Mouse (Mus musculus) midbrain, embryonic 15.5 days (tissue): ENCODE measurements around the gene Tubg2. TPM values are rescaled to one million over a fixed set of nuclear protein-coding genes. Genes with fewer than 3 reads are reported as not detected.
A peak's percentile ranks its signal among the peaks of the same experiment; 100 is the strongest.

Source experiments
- ATAC-seq: fragments of 200-750 bp; cut with Nextera tagmentation; replicated peaks from 2 replicates; pipeline ENCODE4 v1.8.0; 2017; ENCODE audit warnings: moderate TSS enrichment
- H3K27ac ChIP-seq: fragments of 300-500 bp; sonication (generic); 2 replicates; pipeline ENCODE4 v1.5.1; 2015; ENCODE audit warnings: mild to moderate bottlenecking, inconsistent platforms
- H3K27me3 ChIP-seq: fragments of 300-500 bp; sonication (generic); replicated peaks from 2 replicates; pipeline ENCODE4 v1.6.1; 2015; ENCODE audit warnings: inconsistent platforms
- H3K36me3 ChIP-seq: fragments of 300-500 bp; sonication (generic); replicated peaks from 2 replicates; pipeline ENCODE4 v1.6.1; 2015; ENCODE audit warnings: inconsistent platforms
- H3K4me1 ChIP-seq: fragments of 300-500 bp; sonication (generic); 2 replicates; pipeline ENCODE4 v1.6.1; 2015; ENCODE audit warnings: inconsistent platforms
- H3K4me2 ChIP-seq: fragments of 300-500 bp; sonication (generic); 2 replicates; pipeline ENCODE4 v1.6.1; 2015; ENCODE audit warnings: inconsistent platforms, mild to moderate bottlenecking, moderate library complexity
- H3K4me3 ChIP-seq: fragments of 300-500 bp; sonication (generic); 2 replicates; pipeline ENCODE4 v1.5.1; 2015; ENCODE audit warnings: mild to moderate bottlenecking, inconsistent platforms
- H3K9ac ChIP-seq: fragments of 300-500 bp; sonication (generic); 2 replicates; pipeline ENCODE4 v1.6.1; 2015; ENCODE audit warnings: mild to moderate bottlenecking, inconsistent platforms
- H3K9me3 ChIP-seq: fragments of 300-500 bp; sonication (generic); 2 replicates; pipeline ENCODE4 v1.6.1; 2016; ENCODE audit warnings: inconsistent platforms
- WGBS: fragments of 180-500 bp; shearing (Covaris S2); methylation state at CpG from one replicate; pipeline ENCODE4 v1.1.7; 2015; ENCODE audit warnings: mixed read lengths; 5-methylcytosine and 5-hydroxymethylcytosine counted together
- polyA plus RNA-seq: library from polyadenylated mRNA; unstranded; fragments of >200 nt; fragmentation: Nextera tagmentation; extraction: Ambion mirVana; gene quantifications from 2 replicates; pipeline ENCODE4 v1.2.1, GENCODE M21; 2015

Gene Tubg2
- polyA plus RNA-seq, 1 experiment from 2014 or later = 62.7 TPM

DNA sequence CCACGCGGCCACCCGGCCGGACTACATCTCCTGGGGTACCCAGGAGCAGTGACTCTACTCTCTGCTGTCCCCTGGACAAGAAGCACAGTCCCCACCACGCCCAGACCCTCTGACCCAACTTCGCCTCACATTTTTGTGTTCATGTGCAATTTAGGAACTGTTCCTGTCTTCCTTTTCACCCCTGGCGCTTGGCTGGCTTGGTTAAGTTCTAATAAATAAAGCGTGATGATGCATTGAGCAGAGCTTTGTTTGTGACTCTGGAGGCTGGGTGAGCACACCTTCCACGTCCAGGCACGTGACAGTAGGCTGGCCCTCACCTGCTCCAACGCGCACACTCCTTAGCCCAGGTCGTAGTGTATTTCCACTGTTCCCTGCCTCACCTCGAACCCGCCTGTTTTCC is 5.8 kb downstream of the Tubg2 start:
- Histone ChIP-seq H3K27ac (no peak overlapping the region), H3K27me3 (peaks cover 48% of the 10 kb centered on the region), H3K9ac (no peak overlapping the region), H3K4me2 (no peak overlapping the region), H3K4me1 (peaks cover 11% of the 10 kb centered on the region), H3K36me3 (0 out of 2 replicates have a peak, but pooled peaks cover 12% of the 10 kb centered on the region), H3K9me3 (no peaks in the 10 kb centered on the region), H3K4me3 (no peak overlapping the region)
- no peak for ATAC-seq
- 89% methylated on average over 15 of the region's 15 CpGs for WGBS

DNA sequence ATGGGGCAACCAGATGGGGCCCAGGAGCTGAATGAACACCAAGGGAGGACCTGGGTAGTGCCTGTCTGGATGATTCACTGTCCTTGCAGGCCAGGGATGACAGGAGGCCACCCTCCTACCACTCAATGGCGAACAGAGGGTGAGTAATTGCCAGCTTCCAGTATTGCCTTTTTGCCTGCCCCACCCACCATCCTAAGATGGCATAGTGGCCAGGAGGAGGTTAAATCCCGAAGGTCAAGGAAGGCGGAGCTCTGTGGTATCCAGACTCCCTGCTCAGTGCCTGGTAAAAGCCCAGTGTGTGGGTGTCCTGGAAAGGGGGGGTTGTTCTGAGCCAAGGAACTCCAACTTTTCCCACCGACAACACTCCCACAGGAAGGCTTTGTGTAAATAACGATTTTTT is 6.6 kb downstream of the Tubg2 start:
- Histone ChIP-seq H3K4me1 (peaks cover 9% of the 10 kb centered on the region), H3K9ac (no peak overlapping the region), H3K9me3 (no peaks in the 10 kb centered on the region), H3K4me2 (no peak overlapping the region), H3K4me3 (no peak overlapping the region), H3K36me3 (peaks cover 15% of the 10 kb centered on the region; the same call in 1 of the 2 replicates), H3K27me3 (peaks cover 55% of the 10 kb centered on the region), H3K27ac (no peak overlapping the region)
- no peak for ATAC-seq
- 52% methylated on average over 5 of the region's 5 CpGs for WGBS

DNA sequence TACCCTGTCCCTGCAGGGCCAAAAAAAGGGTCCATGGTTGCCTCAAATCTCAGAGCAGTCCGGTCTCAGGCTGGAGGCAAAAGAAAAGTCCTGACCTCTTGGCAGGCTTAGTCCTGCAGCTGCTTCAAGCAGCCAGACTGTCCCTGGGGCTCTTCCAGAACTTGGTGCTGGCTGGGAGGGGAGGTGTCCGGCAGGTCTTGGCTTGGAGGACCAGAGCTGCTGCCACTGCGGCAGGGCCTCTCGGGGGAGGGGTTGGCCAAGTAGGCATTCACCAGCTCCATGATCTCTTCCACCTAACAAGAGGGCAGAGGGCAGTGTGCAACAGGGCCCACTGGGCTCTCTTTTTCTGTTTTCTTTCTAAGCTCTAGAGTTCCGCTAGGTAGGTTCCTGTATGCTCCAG is 7.1 kb downstream of the Tubg2 start:
- ATAC-seq = no peak
- Histone ChIP-seq H3K9ac (no peak overlapping the region), H3K27me3 (peaks cover 60% of the 10 kb centered on the region), H3K27ac (no peak overlapping the region), H3K4me2 (no peak overlapping the region), H3K4me1 (peaks cover 9% of the 10 kb centered on the region), H3K4me3 (no peak overlapping the region), H3K9me3 (no peaks in the 10 kb centered on the region), H3K36me3 (peaks cover 16% of the 10 kb centered on the region; the same call in 1 of the 2 replicates)
- 60% methylated on average over 5 of the region's 5 CpGs for WGBS

DNA sequence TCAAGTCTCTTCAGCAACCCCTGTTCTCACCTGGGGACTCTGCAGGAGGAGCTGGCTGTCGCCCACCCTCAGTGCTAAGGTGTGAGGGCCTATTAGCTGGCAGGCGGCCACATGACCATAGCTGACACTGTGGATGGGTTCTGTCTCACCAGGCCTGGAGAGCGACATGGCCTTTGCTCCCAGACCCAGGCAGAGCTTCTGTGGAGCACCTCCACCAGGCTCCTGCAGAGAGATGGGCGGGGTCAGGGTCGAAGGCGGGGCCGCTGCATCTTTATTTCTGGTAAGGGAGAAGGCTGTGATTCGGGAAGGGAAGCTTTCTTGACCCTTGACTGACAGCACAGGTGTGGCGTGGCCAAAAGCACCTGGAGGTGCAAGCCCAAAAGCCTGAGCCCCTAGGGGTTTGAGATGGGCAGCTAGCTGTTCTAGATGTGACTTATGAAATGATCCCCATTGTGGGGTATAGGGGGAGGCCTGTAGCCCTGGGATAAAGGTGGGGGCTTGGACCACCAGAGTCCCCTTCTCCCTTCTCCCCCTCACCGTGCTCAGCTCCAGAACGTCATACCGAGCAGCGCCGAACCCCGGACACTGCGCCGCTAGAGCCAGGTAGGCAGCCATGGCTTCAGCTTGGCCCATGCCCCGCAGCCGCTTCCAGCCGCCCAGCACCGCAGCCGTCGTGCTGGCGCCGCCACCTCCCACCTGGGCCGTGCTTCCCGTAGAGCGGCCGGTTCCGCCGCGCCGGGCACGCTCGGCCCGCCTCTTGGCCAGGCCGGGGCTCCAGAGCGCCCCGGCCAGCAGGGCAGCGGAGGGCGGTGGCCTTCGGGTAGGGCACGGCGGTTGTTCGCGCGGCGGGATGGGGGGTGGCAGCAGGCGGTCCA is 8.0 kb downstream of the Tubg2 start:
- peak overlapping the region; percentile 38 for H3K4me2 ChIP-seq
- peak overlapping the region; percentile 14 for H3K4me3 ChIP-seq
- H3K9me3 ChIP-seq = no peaks in the 10 kb centered on the region
- no peak overlapping the region; the same call in 1 of the 2 replicates for H3K9ac ChIP-seq
- peaks cover 69% of the 10 kb centered on the region for H3K27me3 ChIP-seq
- WGBS = 17% methylated on average over 49 of the region's 49 CpGs
- no peak for ATAC-seq
- H3K27ac ChIP-seq = no peak overlapping the region
- H3K4me1 ChIP-seq = peaks cover 12% of the 10 kb centered on the region
- peaks cover 16% of the 10 kb centered on the region; the same call in 1 of the 2 replicates for H3K36me3 ChIP-seq

DNA sequence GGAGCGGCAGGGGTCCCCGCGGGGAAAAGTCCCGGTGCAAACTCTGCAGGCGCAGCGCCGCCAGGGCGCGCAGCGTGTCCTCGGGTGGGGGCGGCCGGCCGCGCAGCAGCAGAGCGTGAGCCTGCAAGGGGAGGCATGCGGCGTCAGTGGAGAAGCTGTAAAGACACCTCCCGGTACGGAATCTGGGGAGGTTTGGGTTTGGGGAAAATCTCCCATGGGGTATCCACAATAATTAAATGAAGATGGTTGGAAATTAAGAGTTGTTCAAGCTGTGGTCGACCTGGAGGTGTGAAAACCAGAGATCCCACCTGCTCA is 8.6 kb downstream of the Tubg2 start:
- 6% methylated on average over 21 of the region's 21 CpGs for WGBS
- H3K27ac ChIP-seq = no peak overlapping the region
- peaks cover 18% of the 10 kb centered on the region for H3K4me1 ChIP-seq
- H3K27me3 ChIP-seq = peaks cover 71% of the 10 kb centered on the region
- H3K4me2 ChIP-seq = peak overlapping the region; percentile 38
- ATAC-seq = no peak
- no peak overlapping the region; the same call in 1 of the 2 replicates for H3K9ac ChIP-seq
- H3K36me3 ChIP-seq = peaks cover 16% of the 10 kb centered on the region; the same call in 1 of the 2 replicates
- peak overlapping the region; percentile 14 for H3K4me3 ChIP-seq
- H3K9me3 ChIP-seq = no peaks in the 10 kb centered on the region

DNA sequence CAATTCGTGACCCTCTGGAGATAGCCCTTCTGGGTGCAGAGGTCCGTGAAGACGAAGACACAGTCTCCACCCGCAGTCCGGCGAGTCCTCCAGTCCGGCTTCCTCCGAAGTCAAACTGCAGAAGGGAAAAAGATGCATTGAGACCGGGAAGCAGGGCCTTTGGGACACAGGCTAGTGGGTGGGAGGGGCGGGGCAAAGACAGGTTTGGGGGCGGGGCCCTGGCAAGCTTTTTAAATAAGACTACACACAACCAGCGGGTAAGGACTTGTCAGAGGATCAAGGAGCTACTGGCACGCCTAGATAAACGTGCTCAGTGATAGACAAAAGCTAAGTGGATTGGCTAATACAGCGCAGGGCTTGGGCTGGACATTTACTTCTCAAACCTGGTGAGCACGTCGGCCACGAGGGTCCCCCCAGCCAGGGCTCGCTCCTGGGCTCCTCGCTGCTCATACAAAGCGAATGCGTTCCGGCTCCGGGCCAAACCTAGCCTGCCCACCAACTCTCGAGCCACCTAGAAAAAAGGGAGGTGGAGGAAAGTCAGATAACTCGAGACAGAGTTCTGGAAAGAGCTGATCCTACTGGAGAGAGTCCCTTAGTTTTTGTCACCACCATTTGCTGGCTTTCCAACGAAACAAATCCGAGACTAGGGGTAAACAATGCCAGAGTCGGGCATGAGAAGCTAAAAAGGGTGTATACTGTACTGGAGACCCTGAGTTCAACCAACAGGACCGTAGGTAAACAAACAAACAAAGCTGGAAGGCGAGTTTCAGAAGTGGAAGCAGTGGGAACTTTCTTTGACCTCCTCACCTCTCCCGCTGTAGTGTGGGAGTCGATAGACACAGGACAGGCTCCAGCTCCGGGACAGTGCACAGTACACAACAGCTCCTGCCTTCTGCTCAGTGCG is 9.2 kb downstream of the Tubg2 start:
- Histone ChIP-seq H3K4me1 (peaks cover 24% of the 10 kb centered on the region), H3K27ac (no peak overlapping the region), H3K9ac (no peak overlapping the region), H3K4me2 (no peak overlapping the region), H3K4me3 (0 out of 2 replicates have a peak overlapping the region, but pooled peaks have one; percentile 14), H3K36me3 (peaks cover 16% of the 10 kb centered on the region; the same call in 1 of the 2 replicates), H3K27me3 (peaks cover 71% of the 10 kb centered on the region), H3K9me3 (no peaks in the 10 kb centered on the region)
- WGBS = 24% methylated on average over 35 of the region's 35 CpGs
- ATAC-seq = no peak

DNA sequence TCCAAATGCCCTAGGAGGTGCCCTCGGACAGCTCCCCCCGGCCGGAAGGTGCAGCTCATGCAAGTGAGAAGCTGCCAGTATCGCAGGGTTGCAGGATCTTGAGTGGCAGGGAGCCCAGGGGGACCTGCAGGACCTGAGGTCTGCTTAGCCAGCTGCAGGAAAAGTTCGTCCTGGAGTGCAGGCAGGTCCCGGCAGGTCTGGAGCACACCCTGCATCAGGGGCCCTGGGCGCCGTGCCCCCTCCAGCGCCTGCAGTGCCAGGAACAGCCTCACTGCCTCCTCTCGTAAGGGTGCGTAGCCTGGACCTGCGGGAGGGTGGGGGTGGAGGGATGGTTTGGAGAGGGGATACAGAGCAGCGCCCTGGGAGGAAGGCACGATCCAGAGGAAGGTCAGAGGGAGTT is 10.7 kb downstream of the Tubg2 start:
- Histone ChIP-seq H3K27ac (no peak overlapping the region), H3K4me3 (no peak overlapping the region), H3K9me3 (no peaks in the 10 kb centered on the region), H3K4me2 (no peak overlapping the region), H3K9ac (no peak overlapping the region), H3K4me1 (peaks cover 35% of the 10 kb centered on the region), H3K27me3 (peaks cover 71% of the 10 kb centered on the region), H3K36me3 (peaks cover 13% of the 10 kb centered on the region; the same call in 1 of the 2 replicates)
- 49% methylated on average over 14 of the region's 14 CpGs for WGBS
- ATAC-seq = no peak

DNA sequence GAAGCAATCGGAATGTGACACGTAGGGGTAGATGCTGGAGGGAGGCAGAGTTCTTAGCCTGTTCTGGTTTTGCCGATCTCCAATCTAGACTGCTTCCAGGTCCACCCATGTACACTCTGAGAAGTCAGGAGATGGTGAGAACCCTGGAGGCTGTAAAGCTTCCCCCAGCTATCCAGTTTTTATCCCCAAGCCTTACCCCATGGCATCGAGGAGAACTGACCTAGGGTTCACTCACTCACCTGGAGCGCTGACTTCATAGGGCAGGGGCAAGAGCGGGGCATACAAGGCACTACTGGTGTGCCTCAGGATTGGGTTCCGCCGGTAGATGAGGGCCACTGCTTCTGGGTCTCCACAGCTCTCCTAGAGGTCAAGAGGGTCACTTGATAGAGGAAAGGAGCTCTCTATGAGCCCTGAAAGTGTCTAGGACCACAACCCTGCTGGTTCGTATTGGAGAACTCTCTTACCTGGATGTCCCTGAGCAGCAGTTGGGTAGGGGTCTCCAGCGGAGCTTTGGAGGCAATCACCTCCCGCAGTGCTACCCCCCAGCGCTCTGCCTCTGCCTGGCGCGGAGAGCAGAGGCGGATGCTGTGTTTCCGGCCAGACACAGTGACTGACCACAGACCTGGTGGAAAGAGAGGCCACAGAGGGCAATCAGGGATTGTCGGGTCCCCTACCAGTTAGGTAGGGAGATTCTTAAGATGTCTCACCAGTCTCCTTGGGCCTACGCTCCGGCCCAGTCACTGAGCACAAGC is 11.7 kb downstream of the Tubg2 start:
- Histone ChIP-seq H3K9me3 (no peaks in the 10 kb centered on the region), H3K27ac (no peak overlapping the region), H3K4me2 (no peak overlapping the region), H3K4me1 (peaks cover 45% of the 10 kb centered on the region), H3K9ac (no peak overlapping the region), H3K27me3 (peaks cover 68% of the 10 kb centered on the region), H3K36me3 (peaks cover 13% of the 10 kb centered on the region; the same call in 1 of the 2 replicates), H3K4me3 (no peak overlapping the region)
- 46% methylated on average over 19 of the region's 19 CpGs for WGBS
- ATAC-seq = no peak

DNA sequence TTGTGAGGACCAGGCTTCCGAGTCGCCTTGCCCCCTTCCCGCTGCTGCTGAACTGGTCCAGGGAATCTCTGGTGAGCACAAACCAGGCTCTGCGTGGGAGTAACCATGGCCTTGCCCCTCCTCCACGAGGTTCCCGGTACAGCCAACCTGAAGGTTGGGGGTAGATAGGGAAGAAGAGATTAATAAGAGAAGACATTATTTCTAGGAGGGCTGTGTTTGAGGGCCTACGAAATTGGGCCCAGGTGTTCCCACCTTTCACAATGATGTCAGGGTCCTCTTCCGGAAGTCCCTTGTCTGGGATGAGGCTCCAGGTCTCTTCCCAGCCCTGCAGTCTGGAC is 12.2 kb downstream of the Tubg2 start:
- Histone ChIP-seq H3K9me3 (no peaks in the 10 kb centered on the region), H3K9ac (no peak overlapping the region), H3K27me3 (peaks cover 63% of the 10 kb centered on the region), H3K4me3 (no peak overlapping the region), H3K4me2 (no peak overlapping the region), H3K4me1 (peaks cover 49% of the 10 kb centered on the region), H3K36me3 (peaks cover 13% of the 10 kb centered on the region; the same call in 1 of the 2 replicates), H3K27ac (no peak overlapping the region)
- 47% methylated on average over 8 of the region's 8 CpGs for WGBS
- ATAC-seq = no peak

DNA sequence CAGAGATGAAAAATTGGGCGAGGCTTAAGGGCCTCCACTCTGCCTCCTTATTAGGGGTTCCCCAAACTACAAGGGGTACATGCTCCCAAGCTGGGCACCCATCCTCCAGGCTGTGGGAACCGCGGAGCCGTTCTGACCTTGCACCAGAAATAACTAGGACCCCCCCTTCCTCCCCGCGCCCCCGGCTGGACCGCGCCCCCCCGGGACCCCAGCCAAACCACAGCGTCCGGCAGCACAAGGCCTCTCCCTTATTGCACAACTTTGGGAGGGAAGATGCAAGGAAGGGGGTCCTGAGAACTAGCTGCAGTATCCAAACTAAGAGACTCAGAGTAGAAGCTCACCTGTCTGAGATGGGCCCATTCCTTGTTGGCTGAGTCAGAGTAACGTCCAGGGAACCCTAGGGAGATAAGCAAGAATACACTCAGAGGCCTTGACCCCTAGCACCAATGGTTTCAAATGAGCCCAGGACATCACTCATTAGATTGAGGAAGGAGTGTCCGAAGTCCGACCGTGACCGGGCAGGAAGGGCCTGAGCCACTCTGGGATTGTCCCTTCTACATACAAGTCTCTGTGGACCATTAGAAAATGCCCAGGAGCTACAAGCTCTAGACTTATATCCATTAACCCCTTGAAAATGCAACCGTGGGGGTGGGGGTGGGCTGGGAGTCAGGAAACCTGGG is 12.7 kb downstream of the Tubg2 start:
- Histone ChIP-seq H3K4me1 (peaks cover 54% of the 10 kb centered on the region), H3K4me3 (0 out of 2 replicates have a peak overlapping the region, but pooled peaks have one; percentile 84), H3K27ac (no peak overlapping the region), H3K9me3 (no peaks in the 10 kb centered on the region), H3K27me3 (peaks cover 58% of the 10 kb centered on the region), H3K36me3 (peaks cover 11% of the 10 kb centered on the region; the same call in 1 of the 2 replicates), H3K4me2 (peak overlapping the region; percentile 88; the same call in 1 of the 2 replicates), H3K9ac (no peak overlapping the region)
- no peak for ATAC-seq
- 63% methylated on average over 18 of the region's 18 CpGs for WGBS
